Mouse (Mus musculus) layer of hippocampus, postnatal 25 days (tissue): ENCODE measurements around the gene Lhx2. TPM values are rescaled to one million over a fixed set of nuclear protein-coding genes. Genes with fewer than 3 reads are reported as not detected.

Source experiments
- DNase-seq, 2 experiments: peaks; one replicate each; pipeline ENCODE4 v3.0.0; 2022; ENCODE audit warnings: mixed read lengths in 2 of 2, low spot score in 1 of 2; ENCODE audit errors: extremely low spot score in 1 of 2
- total RNA-seq, 2 experiments: library from RNA; stranded (reverse); gene quantifications; 2 replicates each; pipeline ENCODE4 v1.2.3; 2021

The Lhx2 gene
- 10 to 100 TPM; 96.0 to 98.3 TPM for total RNA-seq

- peak in 1 of 2 experiments; percentile 33 for DNase-seq
Measured at GRCm38 (mm10) chr2:38338990-38339909, at the start of gene Lhx2. Gene Lhx2 (plus strand): TSS chr2:38339281.

GRCm38 (mm10) chr2:38291526-38291925 is 47.6 kb upstream of the Lhx2 start:
- no peak for DNase-seq

GRCm38 (mm10) chr2:38295939-38296338 is 43.1 kb upstream of the Lhx2 start:
- DNase-seq: no peak

- DNase-seq: no peak
Measured at GRCm38 (mm10) chr2:38300941-38301340, 38.1 kb upstream of the Lhx2 start.

GRCm38 (mm10) chr2:38305152-38305551 is 33.9 kb upstream of the Lhx2 start:
- no peak for DNase-seq

- no peak for DNase-seq
Measured at GRCm38 (mm10) chr2:38312921-38313320, 26.2 kb upstream of the Lhx2 start.

GRCm38 (mm10) chr2:38313399-38313798 is 25.7 kb upstream of the Lhx2 start:
- no peak for DNase-seq

GRCm38 (mm10) chr2:38319086-38319485 is 20.0 kb upstream of the Lhx2 start:
- DNase-seq: no peak

- no peak for DNase-seq
Measured at GRCm38 (mm10) chr2:38320911-38321310, 18.2 kb upstream of the Lhx2 start.

- DNase-seq: no peak
Measured at GRCm38 (mm10) chr2:38323380-38323779, 15.7 kb upstream of the Lhx2 start.

GRCm38 (mm10) chr2:38326671-38327070 is 12.4 kb upstream of the Lhx2 start:
- DNase-seq: no peak

- no peak for DNase-seq
Measured at GRCm38 (mm10) chr2:38333586-38334119, 5.4 kb upstream of the Lhx2 start.

- DNase-seq: no peak
Measured at GRCm38 (mm10) chr2:38336606-38337005, 2.5 kb upstream of the Lhx2 start.

GRCm38 (mm10) chr2:38337091-38337640 is 1.9 kb upstream of the Lhx2 start:
- DNase-seq: no peak

- no peak for DNase-seq
Measured at GRCm38 (mm10) chr2:38337681-38338080, 1.4 kb upstream of the Lhx2 start.

- DNase-seq: no peak
Measured at GRCm38 (mm10) chr2:38338348-38338932, 641 bp upstream of the Lhx2 start.

- no peak for DNase-seq
Measured at GRCm38 (mm10) chr2:38339910-38340625, 987 bp downstream of the Lhx2 start.

- DNase-seq: no peak
Measured at GRCm38 (mm10) chr2:38340626-38341200, 1.6 kb downstream of the Lhx2 start.

- DNase-seq: no peak
Measured at GRCm38 (mm10) chr2:38343573-38343972, 4.5 kb downstream of the Lhx2 start.

GRCm38 (mm10) chr2:38344727-38345126 is 5.6 kb downstream of the Lhx2 start:
- no peak for DNase-seq
